Mouse (Mus musculus): ENCODE data around the gene Cuedc1. TPM values are rescaled to one million over a fixed set of nuclear protein-coding genes. Genes with fewer than 3 reads are reported as not detected.

The Cuedc1 gene
- polyA plus RNA-seq, 1 experiment from 2014 or later: 23.8 TPM

GRCm38 (mm10) chr11:88123731-88124130, 25.9 kb downstream of the Cuedc1 start:
- Histone ChIP-seq H3K9ac (no peak overlapping the region), H3K36me3 (no peaks in the 10 kb centered on the region), H3K4me2 (no peak overlapping the region), H3K27me3 (replicated peaks) (no peaks in the 10 kb centered on the region), H3K4me1 (peaks cover 14% of the 10 kb centered on the region), H3K27ac (peak overlapping the region; percentile 38), H3K4me3 (replicated peaks) (no peak overlapping the region), H3K9me3 (no peaks in the 10 kb centered on the region)
- WGBS: 24% methylated on average over 6 of the region's 6 CpGs
- no peak for ATAC-seq (ENCODE audit: insufficient read depth, low FRiP score, low read depth)

- no peak overlapping the region for H3K9ac ChIP-seq
- H3K27ac ChIP-seq: no peak overlapping the region
- H3K4me1 ChIP-seq: no peaks in the 10 kb centered on the region; the same call in 1 of the 2 replicates
- no peak for ATAC-seq (ENCODE audit: insufficient read depth, low FRiP score, low read depth)
- H3K9me3 ChIP-seq: no peaks in the 10 kb centered on the region
- WGBS: 76% methylated on average over 6 of the region's 7 CpGs
- no peaks in the 10 kb centered on the region for H3K36me3 ChIP-seq
- H3K27me3 ChIP-seq (replicated peaks): no peaks in the 10 kb centered on the region
- no peak overlapping the region for H3K4me3 ChIP-seq (replicated peaks)
- H3K4me2 ChIP-seq: no peak overlapping the region
These were observed 27.6 kb downstream of the Cuedc1 start for GRCm38 (mm10) chr11:88125483-88125882.

GRCm38 (mm10) chr11:88126306-88126793, 28.5 kb downstream of the Cuedc1 start:
- no peak overlapping the region for H3K4me2 ChIP-seq
- no peak overlapping the region; the same call in 1 of the 2 replicates for H3K27ac ChIP-seq
- peak; percentile 12; the same call in 1 of the 2 replicates for ATAC-seq (ENCODE audit: insufficient read depth, low FRiP score, low read depth)
- H3K27me3 ChIP-seq (replicated peaks): no peaks in the 10 kb centered on the region
- H3K4me1 ChIP-seq: no peaks in the 10 kb centered on the region; the same call in 1 of the 2 replicates
- no peak overlapping the region for H3K9ac ChIP-seq
- no peaks in the 10 kb centered on the region for H3K9me3 ChIP-seq
- no peaks in the 10 kb centered on the region for H3K36me3 ChIP-seq
- H3K4me3 ChIP-seq (replicated peaks): no peak overlapping the region
- WGBS: 51% methylated on average over 5 of the region's 5 CpGs

- ATAC-seq (ENCODE audit: insufficient read depth, low FRiP score, low read depth): no peak
- Histone ChIP-seq H3K4me3 (replicated peaks) (no peak overlapping the region), H3K27ac (no peak overlapping the region), H3K4me1 (peaks cover 9% of the 10 kb centered on the region), H3K9me3 (no peaks in the 10 kb centered on the region), H3K9ac (no peak overlapping the region), H3K27me3 (replicated peaks) (no peaks in the 10 kb centered on the region), H3K4me2 (no peak overlapping the region), H3K36me3 (no peaks in the 10 kb centered on the region)
- 92% methylated on average over 9 of the region's 9 CpGs for WGBS
These were observed 30.6 kb downstream of the Cuedc1 start for GRCm38 (mm10) chr11:88128461-88128860.

- 74% methylated on average over 3 of the region's 3 CpGs for WGBS
- Histone ChIP-seq H3K9me3 (no peaks in the 10 kb centered on the region), H3K27me3 (replicated peaks) (no peaks in the 10 kb centered on the region), H3K27ac (no peak overlapping the region), H3K9ac (no peak overlapping the region), H3K4me3 (replicated peaks) (no peak overlapping the region), H3K4me1 (peaks cover 9% of the 10 kb centered on the region), H3K36me3 (no peaks in the 10 kb centered on the region), H3K4me2 (no peak overlapping the region)
- no peak for ATAC-seq (ENCODE audit: insufficient read depth, low FRiP score, low read depth)
These were observed 31.4 kb downstream of the Cuedc1 start for GRCm38 (mm10) chr11:88129281-88129680.

- 96% methylated on average over 10 of the region's 10 CpGs for WGBS
- Histone ChIP-seq H3K27me3 (replicated peaks) (no peaks in the 10 kb centered on the region), H3K4me3 (replicated peaks) (no peak overlapping the region), H3K4me2 (no peak overlapping the region), H3K9me3 (no peaks in the 10 kb centered on the region), H3K4me1 (peaks cover 9% of the 10 kb centered on the region), H3K9ac (no peak overlapping the region), H3K36me3 (no peaks in the 10 kb centered on the region), H3K27ac (no peak overlapping the region)
- ATAC-seq (ENCODE audit: insufficient read depth, low FRiP score, low read depth): no peak
These were observed 32.1 kb downstream of the Cuedc1 start for GRCm38 (mm10) chr11:88129935-88130334.

- Histone ChIP-seq H3K4me1 (peaks cover 9% of the 10 kb centered on the region), H3K9me3 (no peaks in the 10 kb centered on the region), H3K9ac (no peak overlapping the region), H3K36me3 (no peaks in the 10 kb centered on the region), H3K27me3 (replicated peaks) (no peaks in the 10 kb centered on the region), H3K4me3 (replicated peaks) (no peak overlapping the region), H3K4me2 (peak overlapping the region; percentile 3; the same call in 1 of the 2 replicates), H3K27ac (peak overlapping the region; percentile 8)
- ATAC-seq (ENCODE audit: insufficient read depth, low FRiP score, low read depth): 0 out of 2 replicates have a peak, but pooled peaks have one; percentile 19
- WGBS: 36% methylated on average over 8 of the region's 8 CpGs
These were observed 34.0 kb downstream of the Cuedc1 start for GRCm38 (mm10) chr11:88131847-88132246.

- Histone ChIP-seq H3K4me3 (replicated peaks) (no peak overlapping the region), H3K9ac (no peak overlapping the region), H3K36me3 (no peaks in the 10 kb centered on the region), H3K4me2 (no peak overlapping the region), H3K27ac (no peak overlapping the region), H3K9me3 (no peaks in the 10 kb centered on the region), H3K4me1 (peaks cover 30% of the 10 kb centered on the region), H3K27me3 (replicated peaks) (no peaks in the 10 kb centered on the region)
- WGBS: 55% methylated on average over 7 of the region's 7 CpGs
- ATAC-seq (ENCODE audit: insufficient read depth, low FRiP score, low read depth): no peak
These were observed 37.4 kb downstream of the Cuedc1 start for GRCm38 (mm10) chr11:88135218-88135617.

GRCm38 (mm10) chr11:88137814-88138425, 40.1 kb downstream of the Cuedc1 start:
- WGBS: 67% methylated on average over 12 of the region's 12 CpGs
- no peak overlapping the region for H3K4me2 ChIP-seq
- peaks cover 38% of the 10 kb centered on the region for H3K4me1 ChIP-seq
- H3K27me3 ChIP-seq (replicated peaks): no peaks in the 10 kb centered on the region
- H3K9me3 ChIP-seq: no peaks in the 10 kb centered on the region
- no peaks in the 10 kb centered on the region for H3K36me3 ChIP-seq
- no peak overlapping the region for H3K4me3 ChIP-seq (replicated peaks)
- H3K9ac ChIP-seq: no peak overlapping the region
- no peak for ATAC-seq (ENCODE audit: insufficient read depth, low FRiP score, low read depth)
- H3K27ac ChIP-seq: no peak overlapping the region

- H3K9me3 ChIP-seq: no peaks in the 10 kb centered on the region
- no peak overlapping the region for H3K9ac ChIP-seq
- H3K36me3 ChIP-seq: no peaks in the 10 kb centered on the region
- 29% methylated on average over 20 of the region's 20 CpGs for WGBS
- H3K4me1 ChIP-seq: peaks cover 38% of the 10 kb centered on the region
- no peak overlapping the region for H3K4me3 ChIP-seq (replicated peaks)
- H3K27ac ChIP-seq: peak overlapping the region; percentile 61; the same call in 1 of the 2 replicates
- no peaks in the 10 kb centered on the region for H3K27me3 ChIP-seq (replicated peaks)
- H3K4me2 ChIP-seq: no peak overlapping the region; the same call in 1 of the 2 replicates
- no peak; the same call in 1 of the 2 replicates for ATAC-seq (ENCODE audit: insufficient read depth, low FRiP score, low read depth)
These were observed 41.5 kb downstream of the Cuedc1 start for GRCm38 (mm10) chr11:88139256-88139861.

GRCm38 (mm10) chr11:88140066-88141060, 42.5 kb downstream of the Cuedc1 start:
- Histone ChIP-seq H3K27me3 (replicated peaks) (no peaks in the 10 kb centered on the region), H3K4me1 (peaks cover 38% of the 10 kb centered on the region), H3K9me3 (no peaks in the 10 kb centered on the region), H3K36me3 (no peaks in the 10 kb centered on the region), H3K9ac (no peak overlapping the region), H3K4me2 (no peak overlapping the region), H3K4me3 (replicated peaks) (no peak overlapping the region), H3K27ac (peak overlapping the region; percentile 65)
- no peak for ATAC-seq (ENCODE audit: insufficient read depth, low FRiP score, low read depth)
- WGBS: 44% methylated on average over 13 of the region's 13 CpGs

All from stomach, embryonic 15.5 days (tissue).